Mouse (Mus musculus): ENCODE results near the gene Atpaf1.

Gene Atpaf1

DNA sequence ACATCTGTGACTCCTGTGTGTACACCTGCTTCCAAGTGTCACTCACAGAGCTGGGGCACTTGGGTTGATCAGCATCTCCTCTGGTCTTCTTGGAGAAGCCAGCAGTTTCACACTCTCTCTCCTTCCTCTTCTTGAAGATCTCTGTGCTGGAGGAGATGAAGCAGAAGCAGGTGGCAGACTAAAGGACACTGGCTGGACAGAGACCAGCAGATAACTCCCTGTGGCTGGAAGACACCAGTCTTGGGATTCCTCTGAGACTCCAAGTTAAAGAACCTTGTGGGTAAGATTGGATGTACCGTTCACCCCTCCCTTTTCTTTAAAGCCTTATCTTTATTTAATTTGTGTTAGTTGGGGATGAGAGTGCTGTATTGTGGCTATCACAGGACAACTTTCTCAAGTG is 63.5 kb downstream of the Atpaf1 start:
- no peak for DNase-seq (ENCODE audit: low spot score in 2 of 2)

DNA sequence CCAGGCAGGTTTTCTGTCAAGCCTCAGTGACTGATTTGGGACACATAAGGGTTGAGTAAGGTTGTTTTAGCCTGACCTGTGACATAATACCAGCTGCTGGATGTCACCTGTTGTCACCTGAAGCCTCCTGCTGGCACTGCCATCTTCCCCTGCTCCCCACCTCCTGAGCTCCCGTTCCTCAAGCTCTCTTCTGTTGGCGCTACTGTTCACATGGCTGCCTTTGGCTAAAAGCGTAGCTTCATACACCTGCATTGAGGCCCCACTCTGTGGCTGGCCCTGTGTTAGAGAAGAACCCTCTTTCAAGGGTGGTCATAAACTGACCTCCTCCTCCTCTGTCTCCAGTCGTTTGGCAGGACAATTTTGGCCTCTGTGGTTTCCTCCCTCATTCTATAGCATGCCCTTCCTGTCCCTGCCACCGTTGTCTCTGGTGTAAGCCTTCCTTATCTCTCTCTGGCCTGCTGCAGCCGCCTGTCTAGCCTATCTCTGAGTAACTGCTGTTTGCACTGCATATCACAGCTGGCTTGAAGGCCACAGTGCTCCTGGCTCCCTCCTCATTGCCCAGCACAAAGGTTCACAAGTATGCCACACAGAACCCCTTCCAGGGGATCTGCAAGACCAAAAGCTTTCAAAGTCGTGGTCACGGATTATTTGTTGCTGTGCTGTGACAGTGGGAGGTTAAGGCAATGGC is 64.5 kb downstream of the Atpaf1 start:
- no peak for DNase-seq (ENCODE audit: low spot score in 2 of 2)

DNA sequence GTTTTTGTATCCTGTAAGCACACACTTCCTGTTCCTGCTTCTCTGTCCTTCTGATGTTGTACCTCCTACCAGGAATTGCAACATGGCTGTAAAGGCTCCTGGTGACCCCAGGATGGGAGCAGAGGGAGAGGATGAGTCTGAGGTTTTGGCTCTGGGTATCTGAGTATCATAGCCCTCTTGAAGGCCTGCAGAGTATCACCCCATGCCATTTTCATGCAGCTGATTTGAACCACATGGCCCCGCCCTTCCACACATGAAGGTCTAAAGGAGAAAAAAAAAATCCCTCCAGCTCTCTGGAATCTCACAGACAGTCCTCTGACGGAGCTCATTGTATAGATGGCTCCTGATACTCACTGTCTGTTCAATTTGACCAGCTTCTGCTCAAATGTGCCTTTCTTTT is 65.5 kb downstream of the Atpaf1 start:
- no peak for DNase-seq (ENCODE audit: low spot score in 2 of 2)

DNA sequence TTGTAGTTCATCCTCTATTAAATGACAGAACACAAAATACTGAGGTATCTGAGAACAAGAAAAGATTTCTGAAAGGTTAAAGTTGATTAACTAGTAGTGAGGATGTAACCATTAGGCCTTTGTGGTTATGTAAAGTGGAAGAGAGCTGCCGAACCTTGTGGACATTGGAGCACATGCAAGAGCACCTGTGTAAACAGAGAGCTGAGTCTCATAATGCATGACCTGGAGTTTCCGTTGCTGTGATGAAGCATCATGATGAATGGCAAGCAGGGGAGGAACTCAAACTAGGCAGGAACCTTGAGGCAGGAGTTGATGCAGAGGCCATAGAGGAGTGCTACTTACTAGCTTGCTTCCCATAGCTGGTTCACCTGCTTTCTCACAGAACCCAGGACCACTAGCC is 66.0 kb downstream of the Atpaf1 start:
- DNase-seq (ENCODE audit: low spot score in 2 of 2), result no peak

DNA sequence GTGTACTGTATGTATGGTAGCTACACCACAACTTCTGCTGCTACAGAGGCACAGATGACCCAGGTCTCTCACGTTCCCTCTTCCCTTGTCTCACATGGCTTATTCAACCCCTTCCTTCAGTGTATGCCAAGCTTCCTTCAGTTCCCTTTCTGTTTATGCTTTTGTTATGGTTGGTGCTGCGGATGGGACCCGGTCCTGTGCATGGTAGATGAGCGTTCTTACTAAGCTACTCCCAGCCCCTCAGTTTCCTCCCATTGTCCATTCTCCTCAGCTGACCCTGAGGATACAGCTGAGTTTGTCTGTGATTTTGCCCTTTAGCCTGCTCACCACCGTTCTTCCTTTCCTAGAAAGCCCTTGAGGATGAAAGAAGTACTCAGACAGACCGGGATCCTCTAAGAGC is 67.0 kb downstream of the Atpaf1 start:
- no peak for DNase-seq (ENCODE audit: low spot score in 2 of 2)

DNA sequence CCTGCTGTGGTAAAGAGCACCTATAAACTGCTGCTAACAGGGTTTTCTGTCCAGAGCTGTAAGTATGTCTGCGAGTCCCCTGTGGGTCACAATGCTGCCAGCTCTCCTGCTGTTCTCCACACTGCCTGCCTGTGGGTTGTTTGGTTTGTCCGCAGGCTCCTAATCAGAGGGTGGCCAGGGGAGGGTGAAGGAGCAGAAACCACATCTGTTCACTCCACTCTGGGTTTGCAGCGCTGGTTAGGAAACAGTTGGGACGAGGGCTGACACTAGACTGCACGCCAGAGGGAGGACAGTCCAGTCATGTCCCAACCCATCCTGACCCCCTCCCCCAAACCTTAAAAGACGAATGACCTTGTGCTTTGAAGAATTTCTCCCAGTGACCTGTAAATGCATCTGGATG is 70.5 kb downstream of the Atpaf1 start:
- DNase-seq (ENCODE audit: low spot score in 2 of 2), result no peak

DNA sequence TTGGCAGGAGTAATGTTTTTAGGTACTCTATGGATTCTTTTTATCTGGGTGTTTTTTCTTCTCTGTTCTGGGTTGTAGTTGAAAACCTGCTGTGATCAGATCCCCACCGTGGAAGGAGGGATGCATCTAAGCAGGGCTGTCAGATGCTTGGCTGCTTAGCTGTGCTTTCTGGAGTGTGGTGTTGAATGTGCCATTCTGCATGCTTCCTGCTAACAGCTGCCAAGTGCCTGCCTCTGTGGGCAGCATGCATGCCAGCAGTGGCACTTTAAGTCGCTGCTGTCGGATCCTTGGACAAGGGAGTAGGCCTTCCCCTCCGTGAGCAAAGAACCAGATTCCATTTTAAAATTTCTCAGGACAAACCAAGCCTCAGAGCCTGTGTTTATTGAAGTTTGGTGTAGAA is 71.0 kb downstream of the Atpaf1 start:
- no peak for DNase-seq (ENCODE audit: low spot score in 2 of 2)

DNA sequence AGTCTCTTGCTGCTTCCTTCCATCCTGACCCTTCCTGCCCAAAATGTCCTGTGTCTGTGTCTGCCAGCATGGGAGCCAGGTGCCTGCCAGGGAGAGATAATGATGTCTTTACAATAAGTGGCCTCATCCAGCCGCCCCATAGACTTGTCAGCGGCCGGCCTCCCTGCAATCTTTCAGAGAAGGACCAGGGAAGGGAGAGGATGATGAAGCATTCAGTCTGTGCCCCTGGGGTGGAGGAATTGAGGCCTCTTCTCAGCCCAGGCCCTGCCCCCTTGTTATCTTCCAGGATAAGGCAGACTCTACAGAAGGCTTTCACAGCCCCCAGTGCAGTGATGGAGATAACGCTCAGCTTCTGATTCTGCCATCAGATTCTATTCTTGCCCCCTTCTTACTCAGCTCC is 71.7 kb downstream of the Atpaf1 start:
- DNase-seq (ENCODE audit: low spot score in 2 of 2), result no peak

DNA sequence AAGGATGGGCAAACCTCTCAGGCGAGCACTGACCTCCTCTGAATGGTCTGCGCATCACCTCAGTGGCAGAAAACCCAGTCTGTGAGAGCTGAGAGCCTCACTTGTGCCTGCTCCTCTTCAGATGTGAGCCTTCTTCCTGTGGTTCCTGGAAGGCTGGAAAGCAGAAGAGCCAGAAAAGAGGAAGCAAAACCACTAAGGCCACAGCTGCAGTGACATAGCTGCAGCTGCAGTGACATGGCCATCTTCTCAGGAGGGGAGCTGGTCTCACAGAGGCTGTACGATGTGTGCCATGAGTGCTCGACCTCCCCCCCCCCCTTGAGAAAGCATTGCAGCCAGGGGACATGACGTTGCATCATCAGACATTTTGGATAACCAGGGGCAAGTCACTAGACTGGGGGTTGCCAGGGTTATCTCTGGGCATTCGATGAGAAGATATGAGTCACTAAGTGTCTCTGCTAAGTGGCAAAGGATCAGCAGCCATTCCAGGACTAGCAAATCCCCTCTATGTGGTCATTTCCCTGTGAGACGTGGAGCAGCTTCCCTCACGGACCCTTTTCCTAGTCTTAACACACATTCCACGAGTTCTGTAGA is 72.8 kb downstream of the Atpaf1 start:
- DNase-seq (ENCODE audit: low spot score in 2 of 2), result no peak

DNA sequence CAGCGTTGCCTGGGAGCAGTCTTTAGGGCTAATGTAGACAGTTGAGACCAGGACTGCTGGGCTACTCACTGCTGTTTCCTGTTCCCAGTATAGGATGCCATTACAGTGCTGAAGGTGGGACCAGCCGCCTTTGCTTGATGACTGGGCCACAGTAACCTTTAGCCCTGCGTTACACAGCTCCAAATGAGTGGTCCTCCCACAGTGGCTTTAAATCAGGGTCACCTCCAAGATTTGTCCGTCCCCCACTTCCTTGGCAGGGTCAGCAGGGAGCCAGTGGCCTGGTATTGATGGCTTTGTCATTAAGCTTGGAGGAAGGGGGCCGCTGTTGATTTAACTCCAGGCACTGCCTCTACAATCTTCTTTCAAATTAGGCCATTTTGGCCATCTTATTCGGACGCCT is 78.7 kb downstream of the Atpaf1 start:
- DNase-seq (ENCODE audit: low spot score in 2 of 2), result no peak

DNA sequence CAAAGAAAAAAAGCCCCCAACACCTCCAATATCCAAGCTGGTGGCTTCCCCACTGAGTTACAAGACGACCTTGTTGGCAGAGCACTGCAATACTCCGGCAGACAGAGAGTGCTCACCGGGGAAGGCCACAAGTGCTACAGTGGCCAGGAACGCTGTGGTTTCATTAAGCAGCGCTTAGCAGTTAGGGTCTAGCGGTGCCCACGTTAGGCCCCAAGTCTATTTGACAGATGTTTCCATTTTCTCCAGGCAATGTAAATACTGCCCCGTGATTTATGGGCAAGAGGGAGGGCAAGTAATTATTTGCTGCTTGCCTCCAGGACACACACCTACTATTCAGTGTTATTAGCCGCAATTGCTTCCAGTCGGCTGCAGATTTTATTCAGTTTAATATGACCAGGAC is 79.3 kb downstream of the Atpaf1 start:
- no peak for DNase-seq (ENCODE audit: low spot score in 2 of 2)
